Mouse (Mus musculus) skeletal muscle tissue, postnatal 0 days (tissue): Measurements from ENCODE around the gene 1110065P20Rik. TPM values are rescaled to one million over a fixed set of nuclear protein-coding genes. Genes with fewer than 3 reads are reported as not detected.

Experiments used
- polyA plus RNA-seq: library from polyadenylated mRNA; unstranded; fragments of >200 nt; fragmentation: Nextera tagmentation; extraction: Ambion mirVana; gene quantifications from 2 replicates; pipeline ENCODE4 v1.2.1, GENCODE M21; 2015

The 1110065P20Rik gene
- polyA plus RNA-seq: 76.3 and 87.2 TPM in 2 replicates

GRCm38 (mm10) chr4:124850933-124851658 is at the start of gene 1110065P20Rik:
TSS of gene 1110065P20Rik (minus strand) at chr4:124851196.

GRCm38 (mm10) chr4:124880599-124880998 is 29.6 kb upstream of the 1110065P20Rik start, which contains the start of gene Epha10:
TSS of gene Epha10 (plus strand) at chr4:124880899.

DNA sequence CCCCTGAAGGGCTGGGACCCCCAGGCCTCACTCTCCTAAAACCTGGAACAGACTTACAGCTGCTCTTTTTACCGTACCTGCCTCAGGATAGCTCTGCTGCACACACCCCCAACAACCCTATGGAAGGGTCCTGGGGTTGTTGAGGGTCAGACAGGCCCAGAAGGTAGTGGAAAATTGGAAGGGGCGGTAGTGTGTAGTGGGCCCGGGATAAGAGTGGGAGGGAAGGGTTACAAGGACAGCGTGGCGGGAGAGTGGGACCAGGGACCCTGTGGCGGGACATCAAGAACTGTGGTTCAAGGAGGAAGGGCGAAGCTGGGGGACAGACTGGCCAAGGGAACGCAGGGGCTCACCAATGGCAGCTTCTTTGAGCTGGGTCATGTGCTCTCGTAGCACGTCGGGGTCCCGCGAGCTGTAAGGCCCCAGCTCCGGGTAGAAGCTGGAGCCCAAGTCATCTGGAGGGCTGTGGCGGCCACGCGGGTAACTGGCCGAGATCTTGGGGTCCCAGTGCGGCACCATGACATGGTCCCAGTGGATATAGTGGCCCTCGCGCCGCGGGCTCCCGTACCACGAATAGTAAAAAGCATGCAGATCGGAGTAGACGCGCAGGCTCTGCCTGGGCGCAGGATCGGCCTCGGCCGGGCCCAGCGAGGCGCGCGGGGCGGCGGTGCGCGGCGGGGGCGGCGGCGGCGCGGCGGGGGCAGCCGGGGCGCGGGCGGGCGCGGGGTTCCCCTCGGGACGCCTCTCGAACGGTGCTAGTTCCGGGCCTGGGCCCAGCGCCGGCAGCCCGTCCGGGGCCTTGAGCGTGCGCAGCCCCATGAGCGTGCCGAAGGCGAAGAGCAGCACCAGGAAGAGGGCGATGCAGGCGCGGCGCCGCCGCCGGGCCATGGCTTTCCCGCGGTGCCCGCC is 10.5 kb upstream of the 1110065P20Rik start, which contains the start of gene Maneal:
Maneal (minus strand) TSS at position 889 of the 906 bp plus-strand sequence.

GRCm38 (mm10) chr4:124850261-124850913 is 609 bp downstream of the 1110065P20Rik start, which contains the start of gene Yrdc:
TSS of gene Yrdc (plus strand) at chr4:124850679.

GRCm38 (mm10) chr4:124801552-124802308 is 49.3 kb downstream of the 1110065P20Rik start, which contains the start of gene Mtf1:
TSS of gene Mtf1 (plus strand) at chr4:124802104.

Other genes with a start within 250 kb of the 1110065P20Rik start
- not detected in 2 replicates for gene 3100002H09Rik, start 240.4 kb downstream of the 1110065P20Rik start, polyA plus RNA-seq
- gene Pou3f1, start 194.4 kb downstream of the 1110065P20Rik start, polyA plus RNA-seq: 2.5 and 4.3 TPM in 2 replicates
- 66.2 and 68.7 TPM in 2 replicates for gene Utp11, start 157.6 kb downstream of the 1110065P20Rik start, polyA plus RNA-seq
- 22.3 and 26.7 TPM in 2 replicates for gene Fhl3, start 150.5 kb downstream of the 1110065P20Rik start, polyA plus RNA-seq
- 54.0 and 55.4 TPM in 2 replicates for gene Sf3a3, start 136.4 kb downstream of the 1110065P20Rik start, polyA plus RNA-seq
- gene Inpp5b, start 109.3 kb downstream of the 1110065P20Rik start, polyA plus RNA-seq: 10.6 and 12.1 TPM in 2 replicates
- 8.4 and 8.5 TPM in 2 replicates for gene Mtf1, start 49.1 kb downstream of the 1110065P20Rik start, polyA plus RNA-seq
- gene Yrdc, start 517 bp downstream of the 1110065P20Rik start, polyA plus RNA-seq: 14.4 and 16.5 TPM in 2 replicates
- 0.07 TPM in 1 of 2 replicates, not detected in the other for gene Maneal, start 11.0 kb upstream of the 1110065P20Rik start, polyA plus RNA-seq
- not detected in 2 replicates for gene Epha10, start 29.7 kb upstream of the 1110065P20Rik start, polyA plus RNA-seq
- gene 9930104L06Rik, start 85.9 kb upstream of the 1110065P20Rik start, polyA plus RNA-seq: 6.2 and 7.4 TPM in 2 replicates
- 20.0 and 21.6 TPM in 2 replicates for gene Cdca8, start 88.1 kb upstream of the 1110065P20Rik start, polyA plus RNA-seq
- gene Rspo1, start 135.2 kb upstream of the 1110065P20Rik start, polyA plus RNA-seq: 0.42 TPM in 1 of 2 replicates, not detected in the other
- gene Gnl2, start 165.4 kb upstream of the 1110065P20Rik start, polyA plus RNA-seq: 50.3 and 52.8 TPM in 2 replicates
- 0.10 TPM in 1 of 2 replicates, not detected in the other for gene Dnali1, start 214.5 kb upstream of the 1110065P20Rik start, polyA plus RNA-seq
- 11.1 and 11.8 TPM in 2 replicates for gene Snip1, start 215.5 kb upstream of the 1110065P20Rik start, polyA plus RNA-seq
- gene Meaf6, start 233.9 kb upstream of the 1110065P20Rik start, polyA plus RNA-seq: 17.1 and 21.5 TPM in 2 replicates